Mouse (Mus musculus) G1E (cell line): ENCODE measurements around the gene Coro1c. TPM values are rescaled to one million over a fixed set of nuclear protein-coding genes. Genes with fewer than 3 reads are reported as not detected.

Source experiments
- ATAC-seq: 2 replicates; pipeline ENCODE4 v1.8.0; 2016; ENCODE audit warnings: mild to moderate bottlenecking; ENCODE audit not compliant: insufficient number of reproducible peaks, poor library complexity, low FRiP score, severe bottlenecking; ENCODE audit errors: extremely low read depth
- DNase-seq: peaks from one replicate; pipeline ENCODE4 v3.0.0; 2012; ENCODE audit warnings: low spot score
- H3K27me3 ChIP-seq: 2 replicates; pipeline ENCODE4 v1.6.1; 2012; ENCODE audit warnings: mild to moderate bottlenecking, low read length, inconsistent platforms; ENCODE audit not compliant: insufficient read depth
- H3K36me3 ChIP-seq: replicated peaks from 2 replicates; pipeline ENCODE3; 2012; ENCODE audit warnings: mild to moderate bottlenecking, inconsistent platforms
- H3K4me1 ChIP-seq: 2 replicates; pipeline ENCODE4 v1.6.1; 2012; ENCODE audit warnings: low read depth, low read length, inconsistent platforms, mixed read lengths; ENCODE audit not compliant: insufficient read depth
- H3K4me3 ChIP-seq: 2 replicates; pipeline ENCODE4 v1.5.1; 2012; ENCODE audit warnings: low read depth, mild to moderate bottlenecking, inconsistent platforms, low read length, moderate library complexity, mixed read lengths
- H3K9me3 ChIP-seq: replicated peaks from 2 replicates; pipeline ENCODE4 v1.6.1; 2012; ENCODE audit warnings: inconsistent platforms
- CTCF ChIP-seq: IDR thresholded peaks from 2 replicates; pipeline ENCODE4 v1.5.1; 2012; ENCODE audit warnings: low read depth, low read length, inconsistent platforms, mixed read lengths
- GATA1 ChIP-seq: IDR thresholded peaks from 2 replicates; pipeline ENCODE4 v1.6.1; 2012; ENCODE audit warnings: borderline replicate concordance, low read length, inconsistent platforms, mixed read lengths
- GATA2 ChIP-seq: IDR thresholded peaks from 2 replicates; pipeline ENCODE4 v1.6.1; 2012; ENCODE audit warnings: low read depth, low read length, inconsistent platforms, borderline replicate concordance
- POLR2AphosphoS5 ChIP-seq: IDR thresholded peaks from 2 replicates; pipeline ENCODE4 v1.6.1; 2012; ENCODE audit warnings: low read depth, low read length, inconsistent platforms; ENCODE audit not compliant: insufficient replicate concordance
- TAL1 ChIP-seq: conservative IDR thresholded peaks from 2 replicates; pipeline ENCODE4 v1.6.1; 2012; ENCODE audit warnings: low read depth, low read length, inconsistent platforms, mixed read lengths
- polyA plus RNA-seq: library from polyadenylated mRNA; stranded (reverse); fragments of >175 nt; gene quantifications from 2 replicates; pipeline ENCODE4 v1.2.3, GENCODE M21; 2012
- total RNA-seq, 2 experiments: library from RNA; stranded (forward) in 1 of 2; stranded (reverse) in 1 of 2; fragments of 200-1000 nt in 1 of 2; fragments of >200 nt in 1 of 2; fragmentation: Nextera tagmentation in 1 of 2; gene quantifications; 2 replicates each; pipeline ENCODE4 v1.2.3; 2014 to 2017

Gene Coro1c
- total and polyA plus RNA-seq, 3 experiments = 59.1 to 77.5 (median 70.5) TPM

DNA sequence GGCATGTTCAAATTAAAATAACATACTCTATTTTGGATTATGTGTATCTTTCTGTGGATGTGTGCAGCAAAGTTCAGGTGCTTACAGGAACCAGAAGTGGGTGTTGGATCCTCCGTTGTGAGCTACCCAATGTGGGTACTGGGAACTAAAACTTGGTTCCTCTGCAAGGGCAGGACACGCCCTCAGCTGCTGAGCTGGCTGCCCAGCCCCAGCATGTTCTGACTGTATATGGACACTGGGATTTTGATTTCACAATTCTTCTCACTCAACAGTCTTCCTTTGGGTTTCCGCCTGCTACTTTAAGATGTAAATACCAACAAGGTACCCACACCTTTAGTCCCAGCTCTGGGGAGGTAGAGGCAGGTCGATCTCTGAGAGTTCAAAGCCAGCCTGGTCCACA, 68.1 kb downstream of the Coro1c start:
- Histone ChIP-seq H3K4me1 (peaks cover 27% of the 10 kb centered on the region), H3K4me3 (no peak overlapping the region), H3K36me3 (peaks cover 62% of the 10 kb centered on the region), H3K9me3 (no peaks in the 10 kb centered on the region), H3K27me3 (no peaks in the 10 kb centered on the region; the same call in 1 of the 2 replicates)
- ATAC-seq = no peak
- no peak for TF ChIP-seq GATA2
- TF ChIP-seq POLR2AphosphoS5 = no peak
- TF ChIP-seq CTCF = no peak
- no peak for TF ChIP-seq GATA1
- TF ChIP-seq TAL1 = no peak
- DNase-seq = no peak

- no peak for ATAC-seq
- TF ChIP-seq GATA1 = no peak
- TF ChIP-seq GATA2 = no peak
- TF ChIP-seq POLR2AphosphoS5 = no peak
- no peak for TF ChIP-seq CTCF
- Histone ChIP-seq H3K36me3 (peaks cover 28% of the 10 kb centered on the region), H3K4me1 (peaks cover 15% of the 10 kb centered on the region), H3K27me3 (peaks cover 4% of the 10 kb centered on the region; the same call in 1 of the 2 replicates), H3K4me3 (no peak overlapping the region), H3K9me3 (no peaks in the 10 kb centered on the region)
- no peak for DNase-seq
Measured at GRCm38 (mm10) chr5:113836961-113837360, 71.6 kb downstream of the Coro1c start.

- H3K4me3 ChIP-seq = no peak overlapping the region
- no peak for DNase-seq
- peaks cover 37% of the 10 kb centered on the region for H3K4me1 ChIP-seq
- TF ChIP-seq GATA2 (no peak), POLR2AphosphoS5 (no peak), TAL1 (no peak), CTCF (no peak), GATA1 (no peak)
- H3K36me3 ChIP-seq = peaks cover 7% of the 10 kb centered on the region
- H3K27me3 ChIP-seq = peaks cover 4% of the 10 kb centered on the region; the same call in 1 of the 2 replicates
- H3K9me3 ChIP-seq = no peaks in the 10 kb centered on the region
- no peak for ATAC-seq
Measured at GRCm38 (mm10) chr5:113833316-113833947, 75.1 kb downstream of the Coro1c start.

DNA sequence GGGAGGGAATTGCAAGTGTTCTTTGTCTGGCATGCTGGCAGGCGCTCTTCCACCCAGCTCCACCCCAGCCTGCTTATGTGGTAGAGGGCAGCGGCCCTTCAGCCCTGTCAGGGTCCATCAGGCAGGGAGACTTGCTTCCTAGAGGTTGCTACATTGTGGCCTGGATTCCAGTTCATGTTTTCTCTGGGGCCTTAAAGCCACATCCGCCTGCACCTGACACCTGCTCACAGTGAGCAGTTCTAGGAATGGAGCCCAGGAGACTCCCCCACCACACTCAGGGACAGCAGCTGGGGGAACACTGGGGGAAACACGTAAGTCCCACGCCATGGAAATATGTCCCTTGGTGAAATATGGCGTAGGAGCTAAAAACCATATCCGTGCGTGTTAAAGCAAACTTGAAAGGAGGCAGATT, 76.1 kb downstream of the Coro1c start, which contains the start of gene Selplg:
Selplg (minus strand) TSS at position 155 of the 412 bp plus-strand sequence.
- H3K27me3 ChIP-seq = peaks cover 4% of the 10 kb centered on the region; the same call in 1 of the 2 replicates
- H3K36me3 ChIP-seq = peaks cover 6% of the 10 kb centered on the region
- DNase-seq (no peak), ATAC-seq (no peak)
- no peak for TF ChIP-seq CTCF
- TF ChIP-seq GATA1 = no peak
- no peak for TF ChIP-seq POLR2AphosphoS5
- TF ChIP-seq TAL1 = no peak
- no peak for TF ChIP-seq GATA2
- no peak within 1 kb of the TSS; the same call in 1 of the 2 replicates for H3K4me3 ChIP-seq
- peaks cover 46% of the 10 kb centered on the region for H3K4me1 ChIP-seq
- H3K9me3 ChIP-seq = no peaks in the 10 kb centered on the region

GRCm38 (mm10) chr5:113831741-113832140, 76.8 kb downstream of the Coro1c start:
- H3K4me3 ChIP-seq = no peak overlapping the region
- DNase-seq = no peak
- ATAC-seq = no peak

DNA sequence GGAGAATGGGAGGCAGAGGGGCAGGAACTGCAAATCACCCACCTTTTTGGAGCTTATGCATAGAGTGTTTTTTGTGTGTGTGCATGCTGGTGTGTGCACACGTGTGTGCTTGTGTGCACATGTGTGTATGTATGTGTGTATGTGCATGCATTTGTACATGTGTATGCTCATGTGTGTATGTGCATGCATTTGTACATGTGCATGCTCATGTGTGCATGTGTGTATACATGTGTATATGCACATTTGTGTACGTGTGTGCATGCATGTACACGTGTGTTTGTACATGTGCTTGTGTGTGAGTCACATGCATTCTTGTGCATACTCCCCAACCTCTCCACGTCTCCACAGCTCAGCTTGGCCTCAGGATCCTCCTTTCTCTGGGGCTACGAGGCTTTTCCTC, 77.8 kb downstream of the Coro1c start:
- no peak for ATAC-seq
- TF ChIP-seq POLR2AphosphoS5 = no peak
- TF ChIP-seq CTCF = no peak
- TF ChIP-seq TAL1 = no peak
- no peak for TF ChIP-seq GATA1
- no peak for TF ChIP-seq GATA2
- H3K4me1 ChIP-seq = peaks cover 46% of the 10 kb centered on the region

More at GRCm38 (mm10) chr5:113831741-113832140, 76.8 kb downstream of the Coro1c start:
- no peak for TF ChIP-seq POLR2AphosphoS5
- TF ChIP-seq GATA1 = no peak
- TF ChIP-seq GATA2 = no peak
- TF ChIP-seq TAL1 = no peak
- Histone ChIP-seq H3K27me3 (peaks cover 4% of the 10 kb centered on the region; the same call in 1 of the 2 replicates), H3K9me3 (no peaks in the 10 kb centered on the region), H3K4me1 (peaks cover 46% of the 10 kb centered on the region), H3K36me3 (peaks cover 10% of the 10 kb centered on the region)

More for the DNA sequence above, 77.8 kb downstream of the Coro1c start:
- Histone ChIP-seq H3K27me3 (peaks cover 4% of the 10 kb centered on the region; the same call in 1 of the 2 replicates), H3K36me3 (peaks cover 13% of the 10 kb centered on the region), H3K4me3 (peak overlapping the region; percentile 72; the same call in 1 of the 2 replicates), H3K9me3 (no peaks in the 10 kb centered on the region)
- no peak for DNase-seq
